Mouse (Mus musculus) cerebellum, postnatal 25 days (tissue): Measurements from ENCODE around the gene Fzr1.

Source experiments
- DNase-seq, 2 experiments: peaks; one replicate each; pipeline ENCODE4 v3.0.0; 2021; ENCODE audit warnings: mixed read lengths in 2 of 2

The Fzr1 gene

DNA sequence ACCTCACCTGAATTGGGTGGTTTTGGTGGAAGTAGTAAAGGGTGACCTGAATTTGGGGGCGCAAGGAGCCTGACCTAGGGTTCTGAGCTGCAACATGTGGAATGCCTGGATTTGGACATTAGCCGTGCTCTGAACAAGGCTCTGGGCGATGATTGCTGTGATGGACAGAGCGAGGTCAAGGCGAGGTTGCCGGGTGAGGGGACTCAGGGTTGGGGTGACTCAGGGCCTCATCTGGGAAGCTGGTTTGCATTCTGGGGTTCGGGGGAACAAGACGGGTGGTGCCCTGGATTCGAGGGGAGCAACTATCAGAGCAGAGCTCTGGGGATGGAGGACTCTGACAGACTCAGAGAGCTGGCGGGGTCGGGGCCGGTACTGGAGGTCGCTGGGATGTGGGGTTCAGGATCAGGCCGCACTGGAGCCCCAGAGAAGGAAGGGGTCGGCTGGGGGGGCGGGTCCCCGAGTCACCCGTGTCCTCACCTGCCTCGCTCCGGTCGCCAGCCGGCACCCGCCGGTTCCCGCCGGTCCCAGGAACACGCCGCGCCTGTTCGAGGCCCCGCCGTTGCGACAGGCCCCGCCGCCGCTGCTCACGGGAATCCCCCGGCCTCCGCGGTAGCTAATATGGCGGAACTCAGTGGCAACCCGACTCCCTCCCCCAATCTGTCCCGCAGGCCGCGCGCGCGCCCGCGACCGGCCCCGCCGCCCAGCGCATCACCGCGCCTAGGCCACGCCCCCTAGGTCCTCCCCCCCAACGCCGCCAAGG is at the start of gene Fzr1:
Fzr1 (minus strand) TSS at position 724 of the 760 bp plus-strand sequence.
- no peak for DNase-seq

DNA sequence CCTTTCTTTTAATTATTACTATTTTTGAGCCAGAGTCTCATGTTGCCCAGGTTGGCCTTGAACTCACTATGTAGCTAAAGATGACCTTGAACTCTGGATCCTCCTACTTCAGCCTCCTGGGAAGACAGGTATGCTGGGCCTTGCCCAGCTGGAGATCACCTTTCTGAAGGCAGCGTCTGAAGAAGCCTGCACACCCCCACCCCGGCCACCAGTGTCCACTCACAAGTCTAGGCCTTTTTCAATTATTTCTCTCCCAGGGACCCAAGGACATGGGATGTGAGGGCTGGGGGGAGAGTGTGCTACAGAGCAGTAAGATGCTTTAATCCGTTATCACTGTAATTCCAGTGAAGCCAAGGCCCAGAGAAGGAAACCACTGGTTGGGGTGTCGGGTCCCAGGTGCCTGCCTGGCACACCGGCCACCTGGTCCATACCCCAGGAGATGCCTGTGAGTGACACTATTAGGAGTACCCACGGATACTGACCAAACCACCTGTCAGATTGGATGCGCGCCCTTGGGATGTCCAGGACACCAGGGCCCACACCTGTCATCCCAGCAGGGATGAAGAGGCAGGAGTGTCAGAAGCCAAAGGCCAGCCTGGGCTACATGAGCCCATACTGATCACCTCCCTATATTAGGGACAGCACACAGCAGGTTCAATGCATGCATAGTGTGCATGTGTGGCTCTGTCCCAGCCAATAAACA is 49.6 kb upstream of the Fzr1 start:
- DNase-seq, result peak; percentile 75 to 83

- DNase-seq, result no peak
Measured at GRCm38 (mm10) chr10:81427327-81427726, 49.0 kb upstream of the Fzr1 start.

DNA sequence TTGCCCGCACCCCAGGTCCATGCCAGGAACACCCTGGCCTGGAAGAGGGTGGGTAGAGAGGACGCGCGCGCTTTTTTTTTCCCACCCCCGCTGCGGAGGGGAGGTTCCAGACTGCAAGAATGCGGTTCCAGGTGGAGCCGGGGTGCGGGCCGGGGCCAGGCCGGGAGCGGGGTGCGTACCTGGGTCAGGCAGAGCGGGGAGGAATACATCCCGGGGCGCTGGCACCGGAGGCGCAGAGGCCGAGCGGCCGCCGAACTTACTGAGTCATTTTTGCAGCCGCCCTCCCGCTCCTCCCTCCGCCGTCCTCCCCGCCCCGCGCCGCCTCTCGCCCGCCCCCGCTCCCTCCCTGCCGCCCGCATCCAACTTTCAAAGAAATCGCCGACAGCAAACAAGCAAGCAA is 48.6 kb upstream of the Fzr1 start:
- DNase-seq, result peak; percentile 83 to 90

DNA sequence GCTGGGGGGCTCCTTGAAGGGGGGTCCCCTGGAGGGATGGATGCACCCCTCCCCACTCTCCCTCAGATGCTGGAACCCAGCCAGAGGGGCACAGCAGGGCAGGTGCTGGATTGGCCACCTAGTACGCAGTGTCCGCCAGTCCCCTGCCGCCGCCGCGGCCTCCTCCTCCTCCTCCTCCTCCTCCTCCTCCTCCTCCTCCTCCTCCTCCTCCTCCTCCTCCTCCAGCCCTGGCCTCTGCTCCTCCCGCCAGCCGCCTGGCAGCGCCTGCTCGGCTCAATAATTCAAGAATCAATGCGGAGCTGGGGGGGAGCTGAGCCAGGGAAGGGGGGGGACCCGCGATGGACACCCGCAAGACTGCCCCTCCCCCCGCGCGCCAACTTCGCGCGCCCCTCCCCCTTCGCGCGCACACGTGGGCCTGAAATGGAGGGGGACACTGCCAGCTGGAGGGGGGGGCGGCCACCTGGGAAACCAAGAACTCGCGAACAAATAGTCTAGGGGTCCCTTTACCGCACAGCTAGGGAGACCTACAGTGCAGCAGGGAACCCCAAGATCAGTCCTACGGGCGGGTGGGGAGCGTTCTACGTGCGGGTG is 47.9 kb upstream of the Fzr1 start:
- DNase-seq, result peak; percentile 63 to 78

DNA sequence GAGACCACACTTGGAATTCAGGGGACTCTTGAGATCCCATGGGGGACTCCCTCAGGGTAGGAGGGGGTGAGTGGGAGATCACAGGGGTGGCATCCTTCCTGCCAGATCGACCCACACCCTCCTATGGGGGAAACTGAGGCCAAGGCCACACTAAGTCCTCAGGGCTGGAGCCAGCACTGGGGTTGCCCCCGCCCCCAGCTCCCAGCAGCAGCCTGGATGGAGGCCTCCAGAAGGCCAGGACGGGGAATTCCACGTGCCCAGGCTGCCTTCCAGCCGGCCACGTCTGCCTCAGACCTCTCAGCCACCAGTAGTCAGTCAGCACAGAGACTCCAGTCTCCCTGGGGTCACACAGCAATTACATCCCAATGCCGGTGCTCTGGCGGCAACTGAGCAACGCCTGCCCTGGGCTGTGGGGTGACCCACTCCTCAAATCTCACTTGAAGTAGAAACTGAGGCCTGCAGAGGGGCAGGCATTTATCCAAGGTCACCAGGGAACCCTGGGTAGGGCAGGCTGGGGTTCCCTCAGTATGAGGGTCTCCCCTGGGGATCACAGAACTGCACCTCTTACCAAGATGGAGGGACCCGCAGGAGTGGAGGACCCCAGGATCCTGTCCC is 47.0 kb upstream of the Fzr1 start:
- DNase-seq, result peak; percentile 73 to 74

- peak; percentile 94 for DNase-seq
Measured at GRCm38 (mm10) chr10:81424246-81425051, 46.1 kb upstream of the Fzr1 start.

DNA sequence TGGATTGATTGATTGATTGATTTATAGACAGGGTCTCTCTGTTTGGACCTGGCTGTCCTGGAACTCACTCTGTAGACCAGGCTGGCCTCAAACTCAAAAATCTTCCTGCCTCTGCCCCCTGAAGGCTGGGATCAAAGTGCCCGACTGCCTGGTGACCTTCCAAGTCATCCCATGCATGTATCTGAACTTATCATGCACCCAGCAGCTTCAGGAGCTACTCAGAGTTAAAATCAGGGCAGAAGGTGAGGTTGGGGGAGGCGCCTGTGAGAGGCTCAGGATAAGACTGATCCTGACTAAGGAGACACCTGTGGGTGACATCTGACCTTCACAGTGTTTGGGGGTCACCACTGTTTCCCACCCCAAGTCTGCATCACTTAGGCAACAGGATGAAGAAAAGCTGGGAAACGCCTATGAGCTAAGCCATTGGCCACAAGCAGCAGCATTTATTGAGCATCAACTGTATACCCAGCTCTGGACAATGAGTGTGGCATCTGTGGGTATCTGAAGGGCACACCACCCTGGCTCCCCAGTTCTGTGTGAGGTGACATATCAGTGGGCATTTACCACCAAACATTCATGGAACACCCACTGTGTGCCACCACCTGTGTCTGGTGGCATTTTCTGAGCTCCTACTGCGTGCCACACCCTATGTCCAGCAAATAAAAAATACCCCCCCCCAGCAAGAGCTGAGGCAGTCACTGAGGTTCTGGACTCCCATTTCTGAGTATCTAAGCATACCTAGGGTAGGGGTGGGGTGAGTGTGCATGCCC is 45.3 kb upstream of the Fzr1 start:
- no peak for DNase-seq

DNA sequence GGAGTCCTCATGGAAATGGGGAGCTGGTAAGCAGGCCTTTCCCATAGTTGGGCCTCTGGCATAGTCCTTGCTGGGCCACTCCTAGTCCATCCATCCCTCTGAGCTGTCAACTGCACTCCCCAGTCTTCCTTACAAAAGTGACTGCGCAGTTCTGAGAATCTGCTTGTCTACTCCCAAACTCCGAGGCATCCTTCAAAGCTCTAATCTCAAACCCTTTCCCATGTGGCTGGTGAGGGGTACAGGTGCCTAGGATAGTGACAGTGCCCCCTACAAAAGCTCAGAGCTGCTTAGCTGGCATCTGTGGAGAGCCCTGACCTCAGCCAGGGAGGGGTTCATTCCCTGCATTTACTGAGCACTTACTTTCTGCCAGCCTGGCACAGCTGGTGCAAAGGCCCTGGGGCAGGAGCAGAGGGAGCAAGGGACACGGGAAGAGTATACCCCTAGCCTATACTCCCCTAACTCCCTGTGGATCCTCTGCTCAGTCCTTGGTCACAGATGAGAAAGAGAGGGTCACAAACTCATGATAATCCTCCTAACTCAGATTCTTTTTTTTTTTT is 44.4 kb upstream of the Fzr1 start:
- DNase-seq, result peak in 1 of 2 experiments; percentile 22

DNA sequence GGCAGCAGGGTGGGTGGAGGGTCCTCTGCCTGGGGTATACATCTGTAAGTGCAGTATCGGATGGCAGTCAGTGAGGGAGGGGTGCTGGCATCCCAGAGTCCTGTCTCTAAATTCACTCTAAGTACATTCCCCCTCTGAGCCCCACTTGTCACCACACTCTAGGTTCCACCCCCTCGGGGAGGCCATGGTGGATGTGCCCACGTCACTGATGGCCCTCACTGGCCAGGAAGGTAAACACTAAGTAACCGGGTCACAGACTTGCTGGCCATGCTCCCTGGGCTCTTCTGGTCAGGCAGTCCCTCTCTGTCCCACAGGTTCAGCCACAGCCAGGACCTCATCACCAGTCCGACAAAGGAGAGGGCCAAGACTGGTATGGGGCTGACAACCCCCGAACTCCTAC is 43.9 kb upstream of the Fzr1 start:
- DNase-seq, result peak; percentile 23 to 30

DNA sequence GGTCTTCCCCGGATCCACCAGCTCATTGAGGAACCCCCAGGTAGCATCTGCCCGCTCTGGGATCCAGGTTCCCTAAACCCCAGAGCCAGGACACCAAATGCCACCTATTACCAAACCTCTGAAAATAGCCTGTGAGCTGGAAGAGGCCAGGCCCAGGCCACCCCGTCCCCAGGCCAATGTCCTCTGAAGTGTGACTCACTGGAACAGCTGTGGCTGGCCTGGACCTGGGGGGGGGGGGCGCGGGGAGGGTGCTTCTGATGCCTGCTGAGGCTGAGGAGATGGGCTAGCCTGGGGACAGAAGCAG is 43.4 kb upstream of the Fzr1 start:
- DNase-seq, result peak in 1 of 2 experiments; percentile 19

DNA sequence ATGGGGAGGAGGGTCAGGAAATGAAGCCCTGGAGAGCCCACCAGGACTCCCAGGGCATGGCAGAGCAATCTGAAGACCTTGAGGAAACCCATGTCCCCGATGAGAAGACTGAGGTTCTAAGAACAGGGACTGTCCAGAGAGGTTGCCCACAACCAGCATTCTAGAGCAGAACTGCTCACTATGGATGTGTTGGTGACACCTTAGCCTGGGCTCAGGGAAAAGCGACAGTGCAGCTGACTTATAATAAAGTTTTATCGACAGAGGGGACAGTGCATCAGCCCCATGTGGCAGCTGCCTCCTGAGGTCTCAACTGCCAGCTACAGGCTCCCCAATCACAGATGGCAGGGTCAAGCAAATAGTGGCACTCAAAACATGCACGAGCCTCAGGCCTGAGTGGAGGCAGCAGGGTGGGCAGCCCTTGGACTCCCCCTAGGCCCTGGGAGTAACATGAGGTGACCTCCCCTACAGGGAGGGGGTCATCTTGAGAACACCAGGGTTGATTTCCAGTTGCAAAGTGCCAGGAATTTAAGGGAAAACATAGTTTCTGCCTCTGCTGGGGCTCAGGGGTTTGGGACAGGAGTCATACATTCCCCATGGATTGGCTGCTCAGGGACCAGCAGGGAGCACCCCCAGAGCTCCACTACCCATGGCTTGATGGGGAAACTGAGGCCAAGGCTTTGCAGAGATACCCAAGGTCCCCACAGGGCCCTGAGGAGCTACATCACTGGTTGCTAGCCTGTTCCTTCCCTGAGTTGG is 42.9 kb upstream of the Fzr1 start:
- peak in 1 of 2 experiments; percentile 16 for DNase-seq

DNA sequence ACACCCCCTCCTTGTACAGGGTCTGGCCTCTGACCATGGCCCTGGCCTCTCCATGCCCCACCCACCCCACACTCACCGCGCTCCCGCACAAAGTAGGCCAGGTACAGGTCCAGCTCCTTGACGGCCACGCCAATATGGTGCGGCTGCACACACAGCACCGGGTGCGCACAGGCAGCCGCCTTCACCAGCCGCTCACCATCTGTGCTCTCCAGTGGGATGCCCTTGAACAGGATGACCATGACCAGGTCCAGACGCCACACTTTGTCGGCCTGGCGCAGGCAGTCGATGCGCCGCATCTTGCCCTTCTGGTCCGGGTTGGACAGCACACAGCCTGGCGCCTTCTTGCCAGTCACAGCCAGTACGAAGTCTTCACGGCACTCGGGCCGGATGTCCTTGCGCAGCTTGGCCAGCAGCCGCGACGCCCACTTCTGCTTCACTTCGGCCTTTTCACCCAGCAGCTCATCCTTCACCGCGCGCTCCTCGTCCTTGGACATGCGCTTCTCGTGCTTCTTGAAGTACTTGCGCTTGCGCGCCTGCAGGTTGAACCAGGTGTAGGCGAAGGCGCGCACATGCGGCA is 42.0 kb upstream of the Fzr1 start:
- peak; percentile 69 to 72 for DNase-seq

GRCm38 (mm10) chr10:81419111-81419928 is 41.0 kb upstream of the Fzr1 start:
- DNase-seq, result peak; percentile 19 to 32

- peak; percentile 11 to 24 for DNase-seq
Measured at GRCm38 (mm10) chr10:81418216-81419070, 40.1 kb upstream of the Fzr1 start.

DNA sequence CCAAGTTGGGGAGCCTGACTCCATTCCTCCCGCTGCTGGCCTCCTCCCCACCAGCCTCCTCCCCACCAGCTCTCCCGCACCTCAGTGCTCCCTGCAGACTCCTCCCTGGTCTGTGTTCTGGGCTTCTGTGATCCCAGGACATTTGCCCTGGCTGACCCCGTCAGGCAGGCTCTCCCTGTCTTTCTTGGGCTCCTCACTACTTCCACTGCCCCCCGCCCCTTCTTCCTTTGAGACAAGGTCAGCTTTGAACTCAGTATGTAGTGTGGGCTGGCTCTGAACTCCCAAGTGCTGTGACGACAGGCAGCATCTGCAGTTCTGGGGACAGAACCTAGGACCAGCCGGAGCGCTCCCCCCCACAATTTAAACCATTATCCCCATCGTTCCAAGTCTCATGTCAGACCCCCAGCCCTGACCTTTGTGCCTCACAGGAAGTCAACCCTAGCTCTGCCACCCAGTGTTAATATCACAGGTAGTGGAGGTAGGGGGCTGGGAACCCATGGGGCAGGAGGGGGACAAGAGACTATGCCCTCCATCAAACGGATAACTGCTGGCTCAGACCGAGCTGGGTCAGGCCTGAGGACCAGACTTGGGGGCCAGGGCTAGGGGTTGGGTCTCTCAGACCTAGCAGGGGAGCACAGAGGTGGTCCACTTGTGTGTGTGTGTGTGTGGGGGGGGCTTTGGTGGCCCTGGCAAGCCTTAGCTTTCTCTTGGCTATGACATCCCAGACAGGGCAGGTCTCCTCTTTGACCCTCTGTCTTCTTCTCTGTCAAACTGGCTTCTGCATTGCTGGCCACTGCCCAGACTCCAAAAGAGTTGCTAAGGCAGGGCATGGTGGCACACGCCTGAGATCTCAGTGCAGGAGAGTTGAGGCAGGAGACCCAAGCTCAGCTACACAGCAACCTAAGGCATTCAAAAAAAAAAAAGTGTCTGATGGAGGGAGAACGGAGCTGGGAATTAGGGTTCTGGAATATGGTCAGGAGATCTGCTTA is 39.2 kb upstream of the Fzr1 start:
- DNase-seq, result peak; percentile 29 to 44

DNA sequence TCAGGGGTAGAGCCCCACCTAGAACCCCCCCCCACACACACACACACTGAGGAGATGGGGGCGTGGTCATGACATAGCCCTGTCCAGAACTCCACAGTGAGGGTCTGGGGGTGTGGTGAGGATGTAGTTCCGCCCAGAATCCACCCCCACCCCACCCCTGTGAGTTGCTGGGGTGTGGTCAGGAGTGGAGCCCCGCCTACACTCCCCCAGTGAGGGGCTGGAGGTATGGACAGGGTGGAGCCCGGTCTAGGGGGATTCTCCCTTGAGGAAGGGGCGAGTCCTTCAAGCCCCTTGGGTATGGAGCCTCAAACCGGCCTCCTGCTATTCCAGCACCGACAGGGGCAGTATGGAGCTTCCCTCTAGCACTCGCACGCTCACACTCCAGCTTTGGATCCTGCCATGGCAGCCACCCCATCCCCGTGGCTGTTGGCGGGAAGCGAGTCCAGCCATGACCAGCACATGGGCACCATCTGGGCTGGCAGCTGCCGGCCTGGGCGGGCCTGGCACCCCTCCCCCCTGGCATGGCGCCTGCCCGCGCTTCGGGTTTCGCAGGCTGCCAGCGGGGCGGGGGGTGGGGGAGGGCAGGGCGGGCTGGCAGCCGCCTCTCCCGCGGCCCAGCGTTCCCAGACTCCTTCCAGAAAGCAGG is 38.4 kb upstream of the Fzr1 start:
- peak; percentile 97 to 98 for DNase-seq
